ENCODE assay signal across 8 mouse cellular contexts in genomic region chr11:116218263-116218662, GRCm38 (mm10). TPM values are rescaled to one million over a fixed set of nuclear protein-coding genes. Genes with fewer than 3 reads are reported as not detected.
A peak's percentile ranks its signal among the peaks of the same experiment; 100 is the strongest.
DNase-seq lines count a peak whose midpoint lies in the region; ATAC-seq lines count a peak whose summit lies in the region.

No protein-coding gene starts in this region.

- H3K27ac ChIP-seq in brown adipose tissue, adult 24 weeks (replicated peaks; ENCODE audit: low read depth, low read length): peak overlapping the region; percentile 97
- H3K27ac ChIP-seq in limb, embryonic 15.5 days: peak overlapping the region; percentile 86

- DNase-seq in 3T3-L1 (ENCODE audit: low read depth, low spot score): peak; percentile 55
- DNase-seq in heart, postnatal 4 days: peak; percentile 49
- no peak for DNase-seq in right cerebral cortex, postnatal 25 days
- DNase-seq in layer of hippocampus, adult 18-20 months (ENCODE audit: low spot score in 2 of 2): no peak
- no peak for DNase-seq in urinary bladder, postnatal 14 days (ENCODE audit: low spot score)

- ATAC-seq in limb, embryonic 15.5 days (ENCODE audit: insufficient number of reproducible peaks, low FRiP score, low TSS enrichment, low read depth): no peak
- ATAC-seq in megakaryocyte progenitor cell, adult 5-6 weeks (replicated peaks; ENCODE audit: poor library complexity): no peak

- peaks cover 20% of the 10 kb centered on the region for H3K4me1 ChIP-seq in brown adipose tissue, adult 24 weeks (ENCODE audit: control insufficient read depth, insufficient read depth, insufficient read length, low read length)
- peaks cover 41% of the 10 kb centered on the region for H3K4me1 ChIP-seq in limb, embryonic 15.5 days

- peaks cover 29% of the 10 kb centered on the region for H3K27me3 ChIP-seq in limb, embryonic 15.5 days

- H3K9ac ChIP-seq in limb, embryonic 15.5 days: no peak overlapping the region

- no peak overlapping the region for H3K4me2 ChIP-seq in limb, embryonic 15.5 days

- H3K36me3 ChIP-seq in limb, embryonic 15.5 days: 0 out of 2 replicates have a peak, but pooled peaks cover 9% of the 10 kb centered on the region

- no peaks in the 10 kb centered on the region for H3K9me3 ChIP-seq in limb, embryonic 15.5 days

- no peak overlapping the region for H3K4me3 ChIP-seq in brown adipose tissue, adult 24 weeks (ENCODE audit: insufficient read depth, low read depth, low read length)
- H3K4me3 ChIP-seq in limb, embryonic 15.5 days: no peak overlapping the region

- 73% methylated on average over 2 of the region's 2 CpGs for WGBS in limb, embryonic 15.5 days

RNA-seq across cellular contexts. Expression of gene Acox1, which starts 19.4 kb away (rescaled TPM):
- 223 and 402 TPM in 2 replicates for polyA plus RNA-seq in brown adipose tissue, adult 24 weeks (2012; ENCODE audit: insufficient read depth, insufficient read length, missing spikeins)
- total RNA-seq in heart, postnatal 4 days (2021): 10 to 100 TPM; 70.3 to 73.3 TPM
- 31.3 and 32.0 TPM in 2 replicates for polyA plus RNA-seq in limb, embryonic 15.5 days (2015; fragmentation: Nextera tagmentation; extraction: Ambion mirVana)
- total RNA-seq in layer of hippocampus, adult 18-20 months (2021): 100 to 1,000 TPM; 125 TPM
- total RNA-seq in megakaryocyte progenitor cell, adult 5-6 weeks (2015): 16.2 and 17.0 TPM in 2 replicates
- 15.6 and 15.9 TPM in 2 replicates for total RNA-seq in megakaryocyte progenitor cell, adult 5-6 weeks (2017)

RNA-seq across cellular contexts. Expression of gene Ten1, which starts 19.6 kb away (rescaled TPM):
- polyA plus RNA-seq in brown adipose tissue, adult 24 weeks (2012; ENCODE audit: insufficient read depth, insufficient read length, missing spikeins): 4.3 and 7.6 TPM in 2 replicates
- total RNA-seq in heart, postnatal 4 days (2021): 10 to 100 TPM; 32.7 to 39.6 TPM
- 80.8 and 86.6 TPM in 2 replicates for polyA plus RNA-seq in limb, embryonic 15.5 days (2015; fragmentation: Nextera tagmentation; extraction: Ambion mirVana)
- total RNA-seq in layer of hippocampus, adult 18-20 months (2021): 10 to 100 TPM; 33.7 to 39.8 TPM
- 63.8 and 66.9 TPM in 2 replicates for total RNA-seq in megakaryocyte progenitor cell, adult 5-6 weeks (2015)
- total RNA-seq in megakaryocyte progenitor cell, adult 5-6 weeks (2017): 21.4 and 41.1 TPM in 2 replicates

RNA-seq across cellular contexts. Expression of gene Evpl, which starts 19.6 kb away (rescaled TPM):
- 0.16 TPM in 1 of 2 replicates, not detected in the other for polyA plus RNA-seq in brown adipose tissue, adult 24 weeks (2012; ENCODE audit: insufficient read depth, insufficient read length, missing spikeins)
- total RNA-seq in heart, postnatal 4 days (2021): 1 to 10 TPM; 1.2 to 1.6 TPM
- polyA plus RNA-seq in limb, embryonic 15.5 days (2015; fragmentation: Nextera tagmentation; extraction: Ambion mirVana): 43.2 and 46.4 TPM in 2 replicates
- under 1 TPM; 0.61 to 0.74 TPM for total RNA-seq in layer of hippocampus, adult 18-20 months (2021)
- 0.05 and 0.24 TPM in 2 replicates for total RNA-seq in megakaryocyte progenitor cell, adult 5-6 weeks (2015)
- 1.2 and 2.0 TPM in 2 replicates for total RNA-seq in megakaryocyte progenitor cell, adult 5-6 weeks (2017)

RNA-seq across cellular contexts. Expression of gene Fbf1, which starts 50.3 kb away (rescaled TPM):
- polyA plus RNA-seq in brown adipose tissue, adult 24 weeks (2012; ENCODE audit: insufficient read depth, insufficient read length, missing spikeins): 3.8 and 5.3 TPM in 2 replicates
- 10 to 100 TPM; 20.2 to 21.5 TPM for total RNA-seq in heart, postnatal 4 days (2021)
- 36.4 and 38.3 TPM in 2 replicates for polyA plus RNA-seq in limb, embryonic 15.5 days (2015; fragmentation: Nextera tagmentation; extraction: Ambion mirVana)
- 10 to 100 TPM; 82.3 to 83.6 TPM for total RNA-seq in layer of hippocampus, adult 18-20 months (2021)
- total RNA-seq in megakaryocyte progenitor cell, adult 5-6 weeks (2015): 9.6 and 10.0 TPM in 2 replicates
- 14.2 and 23.8 TPM in 2 replicates for total RNA-seq in megakaryocyte progenitor cell, adult 5-6 weeks (2017)

RNA-seq across cellular contexts. Expression of gene Srp68, which starts 55.8 kb away (rescaled TPM):
- 23.4 and 31.3 TPM in 2 replicates for polyA plus RNA-seq in brown adipose tissue, adult 24 weeks (2012; ENCODE audit: insufficient read depth, insufficient read length, missing spikeins)
- total RNA-seq in heart, postnatal 4 days (2021): 10 to 100 TPM; 60.5 to 61.7 TPM
- polyA plus RNA-seq in limb, embryonic 15.5 days (2015; fragmentation: Nextera tagmentation; extraction: Ambion mirVana): 108 and 109 TPM in 2 replicates
- total RNA-seq in layer of hippocampus, adult 18-20 months (2021): 10 to 100 TPM; 69.4 to 71.3 TPM
- total RNA-seq in megakaryocyte progenitor cell, adult 5-6 weeks (2015): 59.1 and 65.6 TPM in 2 replicates
- 63.1 and 67.3 TPM in 2 replicates for total RNA-seq in megakaryocyte progenitor cell, adult 5-6 weeks (2017)

Comparison
In these comparisons a context has a peak if more than half of its experiments do, and no peak if none do; other contexts are left out.
1. DNase-seq: peak in 3T3-L1 (single experiment) and heart, postnatal 4 days (single experiment); none in right cerebral cortex, postnatal 25 days (single experiment), layer of hippocampus, adult 18-20 months (0 of 2) and urinary bladder, postnatal 14 days (single experiment).